Mouse (Mus musculus): ENCODE results near the gene Pdhb.

- TF ChIP-seq POLR2AphosphoS2 (IDR thresholded peaks at IDR 0.05; ENCODE audit: insufficient read length, low read depth), result no peak
- TF ChIP-seq TCF3 (IDR thresholded peaks at IDR 0.05; ENCODE audit: insufficient read length, low read depth), result no peak
- no peak for TF ChIP-seq MYOD1 (IDR thresholded peaks at IDR 0.05; ENCODE audit: control insufficient read depth in 1 of 3, insufficient read length in 2 of 3, low read depth in 2 of 3)
- TF ChIP-seq POLR2A (IDR thresholded peaks at IDR 0.05; ENCODE audit: insufficient read length, low read depth), result no peak
- no peak for TF ChIP-seq MAX (IDR thresholded peaks at IDR 0.05; ENCODE audit: low read depth)
- TF ChIP-seq USF1 (IDR thresholded peaks at IDR 0.05; ENCODE audit: low read depth), result no peak
- no peak for TF ChIP-seq E2F4 (IDR thresholded peaks at IDR 0.05; ENCODE audit: insufficient read depth)
- no peak for TF ChIP-seq TCF12 (IDR thresholded peaks at IDR 0.05; ENCODE audit: insufficient read depth, poor library complexity, severe bottlenecking)
Observed at GRCm38 (mm10) chr14:8148842-8149241, 24.0 kb downstream of the Pdhb start.

Data from myocyte (in vitro differentiated cells).